ENCODE assay signal across 8 mouse cellular contexts in genomic region chr3:88173375-88173774, GRCm38 (mm10). TPM values are rescaled to one million over a fixed set of nuclear protein-coding genes. Genes with fewer than 3 reads are reported as not detected.
DNase-seq lines count a peak whose midpoint lies in the region; ATAC-seq lines count a peak whose summit lies in the region.

No protein-coding gene starts in this region.

- H3K27ac ChIP-seq in midbrain, embryonic 14.5 days (replicated peaks; ENCODE audit: low read depth, low read length), result no peak overlapping the region
- no peak overlapping the region for H3K27ac ChIP-seq in midbrain, embryonic 11.5 days (ENCODE audit: low read depth, low read length)
- H3K27ac ChIP-seq in heart, embryonic 15.5 days, result peak overlapping the region; percentile 34

- H3K4me3 ChIP-seq in midbrain, embryonic 14.5 days (replicated peaks; ENCODE audit: low read depth, low read length), result no peak overlapping the region
- H3K4me3 ChIP-seq in midbrain, embryonic 11.5 days (ENCODE audit: low read depth, low read length), result no peak overlapping the region
- no peak overlapping the region for H3K4me3 ChIP-seq in heart, embryonic 15.5 days

- H3K4me1 ChIP-seq in midbrain, embryonic 14.5 days (ENCODE audit: control insufficient read depth, insufficient read depth, low read length), result peaks cover 4% of the 10 kb centered on the region; the same call in 1 of the 2 replicates
- peaks cover 6% of the 10 kb centered on the region; the same call in 1 of the 2 replicates for H3K4me1 ChIP-seq in midbrain, embryonic 11.5 days (ENCODE audit: control insufficient read depth, insufficient read depth, low read length)
- peaks cover 30% of the 10 kb centered on the region for H3K4me1 ChIP-seq in heart, embryonic 15.5 days (replicated peaks)

- no peak overlapping the region for H3K4me2 ChIP-seq in midbrain, embryonic 14.5 days (ENCODE audit: low read length)
- H3K4me2 ChIP-seq in midbrain, embryonic 11.5 days, result no peak overlapping the region
- H3K4me2 ChIP-seq in heart, embryonic 15.5 days, result no peak overlapping the region

- H3K9ac ChIP-seq in midbrain, embryonic 14.5 days (replicated peaks; ENCODE audit: low read length), result no peak overlapping the region
- H3K9ac ChIP-seq in midbrain, embryonic 11.5 days (ENCODE audit: low read length), result no peak overlapping the region
- H3K9ac ChIP-seq in heart, embryonic 15.5 days, result no peak overlapping the region

- peaks cover 45% of the 10 kb centered on the region for H3K36me3 ChIP-seq in midbrain, embryonic 14.5 days (ENCODE audit: control insufficient read depth, insufficient read depth, low read length)
- peaks cover 3% of the 10 kb centered on the region; the same call in 1 of the 2 replicates for H3K36me3 ChIP-seq in midbrain, embryonic 11.5 days (ENCODE audit: control insufficient read depth, insufficient read depth, low read length)
- H3K36me3 ChIP-seq in heart, embryonic 15.5 days, result peaks cover 36% of the 10 kb centered on the region

- WGBS in midbrain, embryonic 14.5 days, result 46% methylated on average over 3 of the region's 3 CpGs
- 52% methylated on average over 3 of the region's 3 CpGs for WGBS in midbrain, embryonic 11.5 days
- 51% methylated on average over 3 of the region's 3 CpGs for WGBS in heart, embryonic 15.5 days

- no peaks in the 10 kb centered on the region for H3K9me3 ChIP-seq in midbrain, embryonic 14.5 days (ENCODE audit: control insufficient read depth, low read length)
- no peaks in the 10 kb centered on the region for H3K9me3 ChIP-seq in midbrain, embryonic 11.5 days (ENCODE audit: control insufficient read depth, low read length)
- H3K9me3 ChIP-seq in heart, embryonic 15.5 days (replicated peaks), result no peaks in the 10 kb centered on the region

- no peaks in the 10 kb centered on the region for H3K27me3 ChIP-seq in midbrain, embryonic 14.5 days (ENCODE audit: control insufficient read depth, insufficient read depth, low read length)
- no peaks in the 10 kb centered on the region for H3K27me3 ChIP-seq in midbrain, embryonic 11.5 days (ENCODE audit: control insufficient read depth, insufficient read depth, low read length)
- H3K27me3 ChIP-seq in heart, embryonic 15.5 days, result no peaks in the 10 kb centered on the region

- ATAC-seq in cerebellum, adult (ENCODE audit: insufficient number of reproducible peaks, low FRiP score, low TSS enrichment), result no peak
- no peak for ATAC-seq in midbrain, embryonic 14.5 days (ENCODE audit: low FRiP score, low TSS enrichment)
- ATAC-seq in midbrain, embryonic 11.5 days (ENCODE audit: low FRiP score), result no peak
- no peak for ATAC-seq in heart, embryonic 15.5 days (replicated peaks; ENCODE audit: insufficient number of reproducible peaks, insufficient read depth, low FRiP score, low read depth)

- DNase-seq in cerebellum, adult 11 months, result peak; percentile 73
- peak; percentile 76 for DNase-seq in midbrain, embryonic 14.5 days
- DNase-seq in midbrain, embryonic 11.5 days (ENCODE audit: low spot score, missing footprints), result no peak
- DNase-seq in c-Kit-positive CD71-positive TER-119-negative erythroid progenitor cells, embryonic 14.5 days (ENCODE audit: low read depth), result peak; percentile 31
- DNase-seq in lung, postnatal 10 days, result peak; percentile 75
- peak; percentile 83 for DNase-seq in thymus, postnatal 4 days

RNA-seq across cellular contexts. Expression of gene Mef2d, which starts 31.2 kb away (rescaled TPM):
- polyA plus RNA-seq in midbrain, embryonic 14.5 days (2014; fragmentation: Nextera tagmentation; extraction: Ambion mirVana), result 22.3 and 23.7 TPM in 2 replicates
- 9.0 and 10.9 TPM in 2 replicates for polyA plus RNA-seq in midbrain, embryonic 11.5 days (2014; fragmentation: Nextera tagmentation; extraction: Ambion mirVana)
- 35.4 and 43.2 TPM in 2 replicates for polyA plus RNA-seq in heart, embryonic 15.5 days (2015; fragmentation: Nextera tagmentation; extraction: Ambion mirVana)
